Mouse (Mus musculus) midbrain, embryonic 13.5 days (tissue): ENCODE results near the gene Rffl. TPM values are rescaled to one million over a fixed set of nuclear protein-coding genes. Genes with fewer than 3 reads are reported as not detected.

Experiments
- polyA plus RNA-seq: library from polyadenylated mRNA; unstranded; fragments of >200 nt; fragmentation: Nextera tagmentation; extraction: Ambion mirVana; gene quantifications from 2 replicates; pipeline ENCODE4 v1.2.1, GENCODE M21; 2015

Gene Rffl
- polyA plus RNA-seq, 1 experiment from 2014 or later, result 5.9 TPM

Other genes with a start within 250 kb of the Rffl start
- gene Cct6b, start 106.9 kb downstream of the Rffl start, polyA plus RNA-seq, result 0.24 and 0.40 TPM in 2 replicates
- gene Zfp830, start 106.9 kb downstream of the Rffl start, polyA plus RNA-seq, result 31.3 and 33.0 TPM in 2 replicates
- gene Lig3, start 90.1 kb downstream of the Rffl start, polyA plus RNA-seq, result 31.8 and 36.0 TPM in 2 replicates
- gene Rad51d, start 19.4 kb upstream of the Rffl start, polyA plus RNA-seq, result 12.1 and 13.8 TPM in 2 replicates
- gene Fndc8, start 20.9 kb upstream of the Rffl start, polyA plus RNA-seq, result 0.48 and 0.62 TPM in 2 replicates
- 31.2 and 32.2 TPM in 2 replicates for gene Nle1, start 37.2 kb upstream of the Rffl start, polyA plus RNA-seq
- 0.59 and 0.93 TPM in 2 replicates for gene Unc45b, start 39.3 kb upstream of the Rffl start, polyA plus RNA-seq
- gene Slfn5, start 80.1 kb upstream of the Rffl start, polyA plus RNA-seq, result 0.57 and 0.93 TPM in 2 replicates
- 3.7 TPM in 2 replicates for gene Slfn9, start 120.6 kb upstream of the Rffl start, polyA plus RNA-seq
- 0.06 and 0.31 TPM in 2 replicates for gene Slfn8, start 149.6 kb upstream of the Rffl start, polyA plus RNA-seq
- gene Slfn2, start 193.9 kb upstream of the Rffl start, polyA plus RNA-seq, result 0.98 and 1.6 TPM in 2 replicates
- gene Slfn1, start 245.6 kb upstream of the Rffl start, polyA plus RNA-seq, result 0.08 and 0.10 TPM in 2 replicates